Mouse (Mus musculus): ENCODE results near the gene Fam129a. TPM values are rescaled to one million over a fixed set of nuclear protein-coding genes. Genes with fewer than 3 reads are reported as not detected.
A peak's percentile ranks its signal among the peaks of the same experiment; 100 is the strongest.
"Not testable (repeated sequence)": the region's sequence is repeated elsewhere in the genome, so short reads cannot be mapped to it uniquely, and the experiment has no call there.

The Fam129a gene
- polyA plus RNA-seq, 1 experiment from 2014 or later, result 9.1 TPM

GRCm38 (mm10) chr1:151719911-151720310 is 148.9 kb downstream of the Fam129a start:
- Histone ChIP-seq H3K4me1 (replicated peaks) (no peaks in the 10 kb centered on the region), H3K27ac (replicated peaks) (no peak overlapping the region), H3K4me3 (replicated peaks) (no peak overlapping the region), H3K4me2 (no peak overlapping the region), H3K27me3 (no peaks in the 10 kb centered on the region), H3K36me3 (replicated peaks) (no peaks in the 10 kb centered on the region), H3K9ac (no peak overlapping the region), H3K9me3 (replicated peaks) (no peaks in the 10 kb centered on the region)
- WGBS (ENCODE audit: insufficient replicate concordance), result 70% methylated on average over 5 of the region's 5 CpGs
- no peak for ATAC-seq (ENCODE audit: insufficient read depth)

- Histone ChIP-seq H3K4me3 (replicated peaks) (no peak overlapping the region), H3K4me2 (no peak overlapping the region), H3K9ac (no peak overlapping the region), H3K27ac (replicated peaks) (no peak overlapping the region), H3K4me1 (replicated peaks) (no peaks in the 10 kb centered on the region), H3K36me3 (replicated peaks) (no peaks in the 10 kb centered on the region), H3K9me3 (replicated peaks) (no peaks in the 10 kb centered on the region), H3K27me3 (no peaks in the 10 kb centered on the region)
- WGBS (ENCODE audit: insufficient replicate concordance), result 83% methylated on average over 2 of the region's 2 CpGs
- no peak for ATAC-seq (ENCODE audit: insufficient read depth)
Measured at GRCm38 (mm10) chr1:151720566-151720965, 149.6 kb downstream of the Fam129a start.

- H3K27me3 ChIP-seq, result no peaks in the 10 kb centered on the region
- H3K4me2 ChIP-seq, result no peak overlapping the region
- H3K9me3 ChIP-seq (replicated peaks), result no peaks in the 10 kb centered on the region
- H3K4me3 ChIP-seq (replicated peaks), result no peak overlapping the region
- H3K36me3 ChIP-seq (replicated peaks), result no peaks in the 10 kb centered on the region
- no peak overlapping the region for H3K9ac ChIP-seq
- H3K27ac ChIP-seq (replicated peaks), result no peak overlapping the region
- ATAC-seq (ENCODE audit: insufficient read depth), result no peak
- H3K4me1 ChIP-seq (replicated peaks), result no peaks in the 10 kb centered on the region; the same call in 1 of the 2 replicates
- WGBS (ENCODE audit: insufficient replicate concordance), result 68% methylated on average over 10 of the region's 10 CpGs
Measured at GRCm38 (mm10) chr1:151721357-151721983, 150.5 kb downstream of the Fam129a start.

- H3K9ac ChIP-seq, result no peak overlapping the region
- H3K4me3 ChIP-seq (replicated peaks), result no peak overlapping the region
- no peak overlapping the region for H3K4me2 ChIP-seq
- no peaks in the 10 kb centered on the region for H3K36me3 ChIP-seq (replicated peaks)
- H3K27me3 ChIP-seq, result no peaks in the 10 kb centered on the region
- WGBS (ENCODE audit: insufficient replicate concordance), result 67% methylated on average over 4 of the region's 4 CpGs
- H3K9me3 ChIP-seq (replicated peaks), result no peaks in the 10 kb centered on the region
- no peak for ATAC-seq (ENCODE audit: insufficient read depth)
- no peaks in the 10 kb centered on the region; the same call in 1 of the 2 replicates for H3K4me1 ChIP-seq (replicated peaks)
- no peak overlapping the region for H3K27ac ChIP-seq (replicated peaks)
Measured at GRCm38 (mm10) chr1:151723771-151724170, 152.8 kb downstream of the Fam129a start.

- Histone ChIP-seq H3K36me3 (replicated peaks) (no peaks in the 10 kb centered on the region), H3K4me2 (no peak overlapping the region), H3K27me3 (no peaks in the 10 kb centered on the region), H3K4me3 (replicated peaks) (no peak overlapping the region), H3K27ac (replicated peaks) (no peak overlapping the region), H3K9me3 (replicated peaks) (no peaks in the 10 kb centered on the region), H3K9ac (no peak overlapping the region), H3K4me1 (replicated peaks) (no peaks in the 10 kb centered on the region; the same call in 1 of the 2 replicates)
- WGBS (ENCODE audit: insufficient replicate concordance), result 18% methylated on average over 2 of the region's 2 CpGs
- ATAC-seq (ENCODE audit: insufficient read depth), result no peak
Measured at GRCm38 (mm10) chr1:151725590-151725989, 154.6 kb downstream of the Fam129a start.

- Histone ChIP-seq H3K36me3 (replicated peaks) (no peaks in the 10 kb centered on the region), H3K27me3 (no peaks in the 10 kb centered on the region), H3K27ac (replicated peaks) (no peak overlapping the region), H3K9ac (no peak overlapping the region), H3K4me3 (replicated peaks) (no peak overlapping the region), H3K4me1 (replicated peaks) (no peaks in the 10 kb centered on the region; the same call in 1 of the 2 replicates), H3K9me3 (replicated peaks) (no peaks in the 10 kb centered on the region), H3K4me2 (no peak overlapping the region)
- ATAC-seq (ENCODE audit: insufficient read depth), result no peak
- 83% methylated on average over 6 of the region's 6 CpGs for WGBS (ENCODE audit: insufficient replicate concordance)
Measured at GRCm38 (mm10) chr1:151726358-151726757, 155.4 kb downstream of the Fam129a start.

DNA sequence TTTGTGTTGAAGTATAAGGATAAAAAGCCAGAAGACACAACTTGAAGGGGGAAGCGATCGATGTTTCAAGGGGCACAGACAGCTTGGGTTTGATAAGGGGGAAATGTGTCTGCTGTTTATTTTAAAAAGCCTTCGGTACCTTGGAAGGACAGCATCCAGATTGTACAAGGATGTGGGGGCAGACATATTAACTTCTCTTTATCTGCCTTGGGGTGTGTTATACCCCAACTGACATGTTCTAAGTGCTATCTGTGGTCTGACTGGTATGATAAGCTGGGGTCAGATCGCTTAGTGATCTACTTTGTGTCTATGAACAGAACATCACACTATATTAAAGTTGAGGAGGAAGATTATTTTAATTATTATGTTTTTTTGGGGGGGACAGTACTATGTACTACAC is 157.2 kb downstream of the Fam129a start:
- Histone ChIP-seq H3K27ac (replicated peaks) (no peak overlapping the region), H3K9ac (no peak overlapping the region), H3K4me2 (no peak overlapping the region), H3K27me3 (no peaks in the 10 kb centered on the region), H3K4me1 (replicated peaks) (no peaks in the 10 kb centered on the region; the same call in 1 of the 2 replicates), H3K36me3 (replicated peaks) (no peaks in the 10 kb centered on the region), H3K9me3 (replicated peaks) (no peaks in the 10 kb centered on the region), H3K4me3 (replicated peaks) (no peak overlapping the region)
- ATAC-seq (ENCODE audit: insufficient read depth), result no peak
- WGBS (ENCODE audit: insufficient replicate concordance), result 33% methylated on average over 4 of the region's 4 CpGs

DNA sequence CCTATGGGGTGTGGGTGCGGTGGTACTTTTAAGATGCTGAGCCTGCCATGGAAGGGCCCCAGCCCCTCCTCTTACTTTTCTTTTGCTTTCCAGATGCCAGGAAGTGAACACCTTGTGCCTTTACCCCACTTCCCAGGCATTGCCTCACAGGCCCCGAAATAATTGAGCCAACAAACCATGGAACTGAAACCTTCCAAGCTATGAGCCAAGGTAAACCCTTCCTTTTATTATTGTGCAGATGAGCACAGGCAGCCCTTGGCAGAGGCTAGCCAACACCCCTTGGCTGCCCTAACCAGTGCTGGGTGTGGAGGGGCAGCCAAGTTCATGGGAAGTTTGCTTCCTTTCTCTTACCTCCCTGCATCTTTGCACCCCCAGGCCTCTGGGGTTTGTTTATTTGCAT is 166.2 kb downstream of the Fam129a start:
- Histone ChIP-seq H3K27me3 (no peaks in the 10 kb centered on the region), H3K4me3 (replicated peaks) (no peak overlapping the region), H3K27ac (replicated peaks) (no peak overlapping the region), H3K36me3 (replicated peaks) (no peaks in the 10 kb centered on the region), H3K9ac (no peak overlapping the region), H3K4me1 (replicated peaks) (peaks cover 16% of the 10 kb centered on the region), H3K4me2 (no peak overlapping the region), H3K9me3 (replicated peaks) (no peaks in the 10 kb centered on the region)
- ATAC-seq (ENCODE audit: insufficient read depth), result no peak
- 69% methylated on average over 2 of the region's 2 CpGs for WGBS (ENCODE audit: insufficient replicate concordance)

- 22% methylated on average over 7 of the region's 7 CpGs for WGBS (ENCODE audit: insufficient replicate concordance)
- H3K36me3 ChIP-seq (replicated peaks), result no peaks in the 10 kb centered on the region
- H3K27me3 ChIP-seq, result no peaks in the 10 kb centered on the region
- H3K27ac ChIP-seq (replicated peaks), result no peak overlapping the region
- H3K4me1 ChIP-seq (replicated peaks), result peaks cover 17% of the 10 kb centered on the region
- no peak overlapping the region for H3K4me3 ChIP-seq (replicated peaks)
- ATAC-seq (ENCODE audit: insufficient read depth), result peak; percentile 94
- no peak overlapping the region for H3K9ac ChIP-seq
- H3K9me3 ChIP-seq (replicated peaks), result no peaks in the 10 kb centered on the region
- peak overlapping the region; percentile 40 for H3K4me2 ChIP-seq
Measured at GRCm38 (mm10) chr1:151741199-151741621, 170.2 kb downstream of the Fam129a start.

- not testable (repeated sequence) for H3K4me2 ChIP-seq; H3K36me3 ChIP-seq (replicated peaks); H3K9me3 ChIP-seq (replicated peaks); ATAC-seq (ENCODE audit: insufficient read depth); H3K27me3 ChIP-seq; H3K27ac ChIP-seq (replicated peaks); H3K9ac ChIP-seq; H3K4me3 ChIP-seq (replicated peaks)
- peaks cover 19% of the 10 kb centered on the region for H3K4me1 ChIP-seq (replicated peaks)
- 75% methylated on average over 2 of the region's 2 CpGs for WGBS (ENCODE audit: insufficient replicate concordance)
Measured at GRCm38 (mm10) chr1:151749894-151750293, 178.9 kb downstream of the Fam129a start.

GRCm38 (mm10) chr1:151752946-151753345 is 182.0 kb downstream of the Fam129a start:
- WGBS (ENCODE audit: insufficient replicate concordance), result 57% methylated on average over 4 of the region's 4 CpGs
- no peaks in the 10 kb centered on the region for H3K36me3 ChIP-seq (replicated peaks)
- H3K4me2 ChIP-seq, result no peak overlapping the region
- no peak overlapping the region for H3K9ac ChIP-seq
- H3K4me1 ChIP-seq (replicated peaks), result peaks cover 38% of the 10 kb centered on the region
- H3K27me3 ChIP-seq, result no peaks in the 10 kb centered on the region
- ATAC-seq (ENCODE audit: insufficient read depth), result no peak
- H3K9me3 ChIP-seq (replicated peaks), result no peaks in the 10 kb centered on the region
- H3K4me3 ChIP-seq (replicated peaks), result no peak overlapping the region
- no peak overlapping the region for H3K27ac ChIP-seq (replicated peaks)
